Mouse (Mus musculus) heart, embryonic 12.5 days (tissue): Measurements from ENCODE around the gene Pcnx. TPM values are rescaled to one million over a fixed set of nuclear protein-coding genes. Genes with fewer than 3 reads are reported as not detected.
"Not testable (repeated sequence)": the region's sequence is repeated elsewhere in the genome, so short reads cannot be mapped to it uniquely, and the experiment has no call there.

Source experiments
- ATAC-seq: fragments of 200-750 bp; cut with Nextera tagmentation; 2 replicates; pipeline ENCODE4 v1.8.0; 2017; ENCODE audit warnings: moderate TSS enrichment, moderate library complexity; ENCODE audit not compliant: insufficient number of reproducible peaks, low FRiP score
- H3K27ac ChIP-seq: fragments of 300-500 bp; sonication (generic); 2 replicates; pipeline ENCODE4 v1.5.1; 2016; ENCODE audit warnings: mild to moderate bottlenecking, moderate library complexity; ENCODE audit not compliant: poor library complexity, severe bottlenecking
- H3K27me3 ChIP-seq: fragments of 300-500 bp; sonication (generic); replicated peaks from 2 replicates; pipeline ENCODE4 v1.6.1; 2016; ENCODE audit warnings: mild to moderate bottlenecking, moderate library complexity
- H3K36me3 ChIP-seq: fragments of 300-500 bp; sonication (generic); 2 replicates; pipeline ENCODE4 v1.6.1; 2016; ENCODE audit warnings: mild to moderate bottlenecking, moderate library complexity
- H3K4me1 ChIP-seq: fragments of 300-500 bp; sonication (generic); replicated peaks from 2 replicates; pipeline ENCODE4 v1.6.1; 2016; ENCODE audit warnings: mild to moderate bottlenecking
- H3K4me2 ChIP-seq: fragments of 300-500 bp; sonication (generic); 2 replicates; pipeline ENCODE4 v1.6.1; 2016; ENCODE audit warnings: mild to moderate bottlenecking, moderate library complexity
- H3K4me3 ChIP-seq: fragments of 300-500 bp; sonication (generic); 2 replicates; pipeline ENCODE4 v1.5.1; 2016; ENCODE audit warnings: mild to moderate bottlenecking
- H3K9ac ChIP-seq: fragments of 300-500 bp; sonication (generic); 2 replicates; pipeline ENCODE4 v1.6.1; 2016; ENCODE audit warnings: mild to moderate bottlenecking, moderate library complexity
- H3K9me3 ChIP-seq: fragments of 300-500 bp; sonication (generic); replicated peaks from 2 replicates; pipeline ENCODE4 v1.6.1; 2016; ENCODE audit warnings: mild to moderate bottlenecking, moderate library complexity
- WGBS: fragments of 180-500 bp; shearing (Covaris S2); methylation state at CpG from one replicate; pipeline ENCODE4 v1.1.7; 2016; 5-methylcytosine and 5-hydroxymethylcytosine counted together
- polyA plus RNA-seq: library from polyadenylated mRNA; unstranded; fragments of >200 nt; fragmentation: Nextera tagmentation; extraction: Ambion mirVana; gene quantifications from 2 replicates; pipeline ENCODE4 v1.2.1, GENCODE M21; 2016

The Pcnx gene
- polyA plus RNA-seq, 1 experiment from 2014 or later, result 17.8 TPM

- H3K36me3 ChIP-seq, result peaks cover 43% of the 10 kb centered on the region
- 0 out of 2 replicates have a peak, but pooled peaks have one; percentile 35 for ATAC-seq
- H3K27ac ChIP-seq, result no peak overlapping the region
- no peak overlapping the region for H3K4me2 ChIP-seq
- H3K4me3 ChIP-seq, result no peak overlapping the region
- 0 out of 2 replicates have a peak, but pooled peaks cover 4% of the 10 kb centered on the region for H3K4me1 ChIP-seq
- WGBS, result 57% methylated on average over 3 of the region's 3 CpGs
- no peaks in the 10 kb centered on the region for H3K9me3 ChIP-seq
- no peaks in the 10 kb centered on the region for H3K27me3 ChIP-seq
- H3K9ac ChIP-seq, result no peak overlapping the region
Observed at GRCm38 (mm10) chr12:81997497-81997896, 137.7 kb downstream of the Pcnx start.

GRCm38 (mm10) chr12:82002697-82003096 lies 142.9 kb downstream of the Pcnx start:
- no CpG with 5 or more reads among the region's 6 CpGs for WGBS

GRCm38 (mm10) chr12:82025901-82026633 lies 166.2 kb downstream of the Pcnx start:
- H3K36me3 ChIP-seq, H3K4me3 ChIP-seq, H3K9ac ChIP-seq, H3K27me3 ChIP-seq, H3K9me3 ChIP-seq, H3K4me2 ChIP-seq, H3K27ac ChIP-seq, H3K4me1 ChIP-seq, ATAC-seq: not testable (repeated sequence)
- no CpG with 5 or more reads among the region's 6 CpGs for WGBS

More at GRCm38 (mm10) chr12:82002697-82003096, 142.9 kb downstream of the Pcnx start:
- not testable (repeated sequence) for H3K9me3 ChIP-seq, H3K27ac ChIP-seq, H3K4me1 ChIP-seq, H3K36me3 ChIP-seq, H3K27me3 ChIP-seq, H3K9ac ChIP-seq, H3K4me2 ChIP-seq, H3K4me3 ChIP-seq
- peak; percentile 67 for ATAC-seq

GRCm38 (mm10) chr12:82033524-82033923 lies 173.7 kb downstream of the Pcnx start:
- H3K27me3 ChIP-seq, H3K36me3 ChIP-seq, H3K9ac ChIP-seq, H3K4me3 ChIP-seq, H3K9me3 ChIP-seq, H3K4me2 ChIP-seq, H3K27ac ChIP-seq, H3K4me1 ChIP-seq: not testable (repeated sequence)
- peak; percentile 64; the same call in 1 of the 2 replicates for ATAC-seq
- no CpG with 5 or more reads among the region's 6 CpGs for WGBS

GRCm38 (mm10) chr12:82033973-82034372 lies 174.2 kb downstream of the Pcnx start:
- not testable (repeated sequence) for H3K27ac ChIP-seq, H3K9me3 ChIP-seq, H3K4me2 ChIP-seq, H3K4me1 ChIP-seq, H3K9ac ChIP-seq, ATAC-seq, H3K27me3 ChIP-seq, H3K36me3 ChIP-seq, H3K4me3 ChIP-seq
- WGBS, result no CpG with 5 or more reads among the region's 6 CpGs

- WGBS, result no CpG with 5 or more reads among the region's 4 CpGs
- H3K27me3 ChIP-seq, H3K27ac ChIP-seq, H3K9ac ChIP-seq, H3K36me3 ChIP-seq, H3K9me3 ChIP-seq, H3K4me2 ChIP-seq, H3K4me1 ChIP-seq, H3K4me3 ChIP-seq: not testable (repeated sequence)
- peak; percentile 67 for ATAC-seq
Observed at GRCm38 (mm10) chr12:82044078-82044477, 184.3 kb downstream of the Pcnx start.

Other genes starting within 250 kb of the Pcnx start
- 3.8 and 4.0 TPM in 2 replicates for gene Ttc9, start 228.8 kb upstream of the Pcnx start, polyA plus RNA-seq
- gene Map3k9, start 78.8 kb upstream of the Pcnx start, polyA plus RNA-seq, result 0.53 and 0.61 TPM in 2 replicates